Mouse (Mus musculus) ZHBTc4 (cell line): Measurements from ENCODE around the gene Tbc1d20.
"Not testable (repeated sequence)": the region's sequence is repeated elsewhere in the genome, so short reads cannot be mapped to it uniquely, and the experiment has no call there.

Experiments used
- DNase-seq: peaks from one replicate; pipeline ENCODE4 v3.0.0-alpha.2; 2011; ENCODE audit warnings: low read depth, low spot score

Tbc1d20 gene

DNA sequence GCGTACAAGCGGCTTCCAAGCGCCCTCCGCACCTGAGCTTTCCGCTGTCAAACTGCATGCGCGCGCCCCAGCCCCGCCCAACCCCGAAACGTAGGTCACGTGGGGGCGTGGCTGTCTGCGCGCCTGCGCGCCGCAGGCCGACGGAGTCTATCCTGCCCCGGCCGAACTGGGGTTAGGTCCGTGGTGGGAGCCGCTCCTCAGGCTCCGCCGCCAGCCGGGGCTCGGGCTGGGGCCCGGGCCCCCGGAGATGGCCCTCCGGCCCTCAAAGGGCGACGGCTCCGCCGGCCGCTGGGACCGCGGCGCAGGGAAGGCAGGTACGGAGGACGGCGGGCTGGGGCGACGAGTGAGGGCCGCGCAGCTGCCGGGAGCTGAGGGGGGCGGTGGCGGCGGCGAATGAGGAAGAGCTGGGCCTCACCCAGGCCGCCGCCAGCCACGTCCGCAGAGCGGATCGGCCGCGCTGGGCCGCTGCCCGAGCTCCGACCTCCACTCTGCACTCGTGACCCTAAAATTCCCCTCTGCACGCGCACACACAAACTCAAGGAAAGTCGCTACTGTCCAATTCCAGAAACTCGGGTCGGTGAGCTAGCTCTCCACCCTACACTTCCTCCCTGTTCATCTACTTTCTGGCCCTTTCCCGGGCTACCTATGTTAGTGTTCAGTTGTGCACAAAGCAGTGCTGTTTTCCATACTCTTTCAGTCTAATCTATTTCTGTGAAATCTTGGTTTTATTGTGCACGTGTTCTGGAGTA is at the start of gene Tbc1d20:
Tbc1d20 (plus strand) TSS at position 102 of the 749 bp plus-strand sequence.
- peak; percentile 97 for DNase-seq

DNA sequence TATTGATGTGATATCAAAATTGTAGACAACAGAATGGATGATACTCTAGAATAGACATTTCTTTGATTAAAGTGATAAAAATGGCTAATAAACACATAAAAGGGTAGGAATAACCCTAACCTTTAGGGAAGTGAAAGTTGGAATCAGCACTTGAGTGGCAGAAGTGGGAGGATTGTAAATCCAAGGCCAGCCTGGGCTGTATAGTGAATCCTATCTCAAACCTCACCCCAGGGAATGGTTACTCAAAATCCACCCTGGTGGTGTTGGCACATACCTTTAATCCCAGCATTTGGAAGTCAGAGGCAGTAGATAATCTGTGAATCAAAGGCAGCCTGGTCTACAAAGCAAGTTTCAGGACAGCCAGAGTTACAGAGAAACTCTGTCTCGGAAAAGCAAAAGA is 46.4 kb upstream of the Tbc1d20 start:
- no peak for DNase-seq

DNA sequence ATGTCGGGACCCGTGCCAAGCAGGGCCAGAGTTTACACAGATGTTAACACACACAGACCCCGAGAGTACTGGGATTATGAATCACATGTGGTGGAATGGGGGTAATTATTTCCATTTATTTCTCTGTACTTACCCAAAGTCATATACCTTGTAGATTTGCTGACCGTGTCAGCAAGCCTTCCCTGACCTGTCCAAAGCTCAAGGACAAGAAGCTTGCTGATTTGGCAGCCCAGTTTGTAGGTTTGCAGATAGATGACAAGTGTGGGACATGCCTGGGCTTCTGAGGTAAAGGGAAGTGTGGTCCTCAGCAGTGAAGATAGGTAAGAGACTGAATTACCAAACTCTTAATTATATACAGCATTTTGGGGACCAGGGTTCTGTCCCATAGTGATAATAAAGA is 43.1 kb upstream of the Tbc1d20 start:
- no peak for DNase-seq

DNA sequence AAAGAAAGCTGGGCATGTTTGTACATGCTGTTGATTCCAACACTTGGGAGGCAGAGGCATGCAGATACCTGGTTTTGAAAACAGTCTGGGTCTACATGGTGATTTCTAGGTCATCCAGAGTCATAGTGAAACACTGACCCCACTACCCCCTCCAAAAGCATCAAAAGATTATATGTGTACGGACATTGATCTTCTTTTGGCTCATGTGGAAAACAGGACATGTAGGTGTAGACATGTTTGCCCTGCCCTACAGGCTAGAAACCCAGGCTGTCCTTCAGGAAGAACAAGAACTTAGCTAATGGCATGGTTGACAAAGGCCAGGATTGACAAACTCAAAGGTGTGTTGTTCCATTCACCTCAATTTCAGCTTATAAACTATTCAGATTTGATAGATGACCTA is 33.9 kb upstream of the Tbc1d20 start:
- DNase-seq = no peak

DNA sequence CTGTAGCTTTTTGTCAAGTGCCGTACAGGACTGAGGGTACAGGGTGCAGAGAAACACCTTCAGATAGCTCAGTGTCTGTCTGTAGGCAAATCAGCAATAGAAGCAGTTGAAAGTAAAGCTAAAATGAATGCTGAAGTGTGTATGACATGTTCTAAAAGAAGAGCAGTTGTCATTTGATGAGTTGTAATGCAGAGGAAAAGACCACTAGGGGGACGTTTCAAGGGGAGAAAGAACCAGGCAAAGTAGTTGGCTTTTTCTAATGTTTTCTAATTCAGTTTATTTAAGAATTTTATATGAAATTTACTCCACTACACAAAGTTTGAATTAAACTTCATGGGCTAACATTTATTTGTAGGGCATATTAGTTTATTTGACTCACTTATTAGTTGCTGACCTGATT is 20.0 kb upstream of the Tbc1d20 start:
- peak; percentile 23 for DNase-seq

DNA sequence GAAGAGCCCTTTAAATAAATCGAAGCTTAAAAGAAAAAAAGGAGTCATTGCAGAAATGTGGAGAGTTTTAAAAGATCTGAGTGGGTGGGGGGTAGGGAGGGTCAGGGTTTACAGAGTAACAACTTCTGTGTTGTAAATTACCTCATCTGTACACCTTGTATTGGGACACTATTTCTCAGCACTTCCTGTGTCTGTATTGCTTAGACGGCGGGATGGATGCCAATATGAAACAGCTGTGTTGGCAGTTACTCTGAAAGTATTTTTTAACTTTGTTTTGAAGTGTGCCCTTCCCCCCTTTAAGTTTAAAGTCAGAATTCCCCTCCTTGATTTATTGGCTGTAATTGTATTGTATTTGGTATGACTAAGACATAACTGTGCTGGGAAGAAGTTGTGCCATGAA is 12.2 kb upstream of the Tbc1d20 start:
- DNase-seq = no peak

DNA sequence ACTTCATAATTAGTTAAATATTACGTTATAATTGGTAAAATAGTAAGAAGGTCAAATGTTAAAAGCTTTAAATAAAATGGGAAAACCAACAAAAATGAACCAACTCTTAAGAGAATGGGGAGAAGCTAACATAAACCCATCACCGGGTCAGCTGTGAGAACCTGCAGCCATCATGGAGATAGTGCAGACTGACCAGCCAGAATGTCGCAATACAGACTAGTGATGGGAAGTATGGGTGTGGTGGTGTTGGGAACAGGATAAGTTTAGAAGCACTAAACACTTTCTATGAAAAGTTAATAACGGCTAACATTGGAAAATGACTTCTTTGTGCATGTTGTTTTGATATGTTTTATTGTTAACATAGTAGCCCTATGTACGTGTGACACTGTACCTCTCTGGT is 6.1 kb upstream of the Tbc1d20 start:
- DNase-seq = no peak

DNA sequence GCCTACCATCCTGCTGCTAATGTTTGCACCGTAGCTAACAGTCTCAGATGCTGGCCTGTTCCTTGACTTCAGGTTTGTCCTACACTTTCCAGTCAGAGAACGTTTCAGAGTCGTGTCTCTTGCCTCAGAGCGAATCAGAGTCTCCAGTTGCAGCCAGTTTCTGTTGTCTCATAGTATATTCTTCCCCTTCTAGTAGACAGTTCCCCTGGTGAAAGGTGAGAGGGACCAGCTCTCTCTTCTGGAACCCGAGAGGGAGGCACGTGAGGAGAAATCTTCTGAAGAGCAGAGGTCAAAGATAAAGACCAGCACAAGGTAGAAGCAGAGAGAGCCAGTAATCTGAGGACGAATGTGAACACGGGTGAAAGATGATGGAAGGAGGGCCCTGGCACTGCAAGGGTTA is 5.6 kb upstream of the Tbc1d20 start:
- DNase-seq = no peak

DNA sequence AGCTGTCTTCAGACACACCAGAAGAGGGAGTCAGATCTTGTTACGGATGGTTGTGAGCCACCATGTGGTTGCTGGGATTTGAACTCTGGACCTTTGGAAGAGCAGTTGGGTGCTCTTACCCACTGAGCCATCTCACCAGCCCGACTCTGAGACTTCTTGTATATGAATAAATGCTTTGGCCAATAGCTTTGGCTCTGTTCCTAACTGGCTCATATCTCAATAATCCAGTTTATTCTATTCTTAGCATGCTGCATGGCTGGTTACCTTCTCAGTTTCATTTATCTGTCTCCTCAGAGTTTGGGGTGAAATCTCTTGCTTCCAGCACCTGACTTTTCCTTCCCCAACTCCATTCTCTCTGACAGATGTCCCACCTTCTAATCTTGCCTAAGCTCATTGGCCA is 4.0 kb upstream of the Tbc1d20 start:
- DNase-seq = not testable (repeated sequence)

DNA sequence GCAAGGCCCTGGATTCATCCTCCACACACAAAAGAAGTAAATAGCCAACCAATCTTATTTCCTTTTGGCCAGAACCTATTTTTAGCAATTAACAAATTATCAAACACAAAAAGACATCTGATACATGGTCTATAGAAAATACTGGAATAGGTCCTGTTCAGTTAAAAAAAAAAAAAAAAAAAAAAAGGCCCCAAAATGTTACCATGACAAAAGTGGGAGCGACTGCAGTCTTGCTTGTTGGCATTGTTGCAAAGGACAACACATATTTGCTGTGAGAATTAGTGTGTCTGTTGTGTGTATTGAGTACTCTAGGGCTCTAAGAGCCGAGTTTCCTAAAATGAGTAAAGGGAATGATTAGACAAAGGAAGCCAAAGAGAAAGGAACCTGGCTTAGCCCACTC is 1.2 kb upstream of the Tbc1d20 start:
- no peak for DNase-seq

DNA sequence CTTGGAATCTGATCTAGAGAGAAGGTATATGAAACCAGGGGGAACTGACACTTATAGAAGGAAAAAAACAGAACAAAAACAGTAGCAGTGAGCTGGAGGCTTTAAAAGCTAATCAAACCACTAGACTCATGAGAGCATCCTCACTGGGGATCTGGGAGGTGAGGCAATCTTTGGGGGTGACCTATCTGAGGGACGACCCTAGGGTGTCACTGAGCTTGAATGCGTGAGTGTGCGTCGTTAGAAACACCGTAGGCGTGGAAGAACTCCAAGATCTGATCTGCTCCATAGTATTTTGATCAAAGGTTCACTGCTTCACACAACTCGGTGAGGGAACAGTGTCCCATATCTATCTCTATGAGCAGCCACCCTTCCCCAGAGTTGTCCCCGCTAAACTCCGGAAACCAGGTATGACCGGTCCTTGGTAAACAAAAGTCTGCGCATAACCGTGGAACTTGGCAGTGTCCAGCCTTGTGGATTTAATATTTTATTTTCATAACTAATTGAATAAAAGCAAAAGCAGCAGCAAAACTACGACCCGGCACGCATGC is 375 bp upstream of the Tbc1d20 start:
- DNase-seq = no peak

DNA sequence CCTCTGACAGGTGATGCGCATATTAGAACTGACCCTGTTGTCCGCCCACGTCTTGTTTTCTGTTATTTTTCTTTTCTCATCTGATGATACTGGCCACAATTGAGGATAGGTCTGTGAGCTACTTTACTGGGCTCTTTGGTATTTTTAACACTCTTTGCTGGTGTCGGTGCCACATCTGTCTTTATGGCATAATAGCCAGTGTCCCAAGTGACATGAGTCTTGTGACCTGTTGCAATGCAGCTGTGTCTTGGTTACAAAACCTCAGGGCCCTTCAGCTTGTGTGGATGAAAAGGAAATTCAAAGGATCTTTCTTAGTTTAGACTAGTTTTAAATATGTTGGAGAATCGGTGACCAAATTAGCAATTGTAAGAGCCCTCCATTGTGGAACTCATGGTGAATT is 913 bp downstream of the Tbc1d20 start:
- DNase-seq = no peak

DNA sequence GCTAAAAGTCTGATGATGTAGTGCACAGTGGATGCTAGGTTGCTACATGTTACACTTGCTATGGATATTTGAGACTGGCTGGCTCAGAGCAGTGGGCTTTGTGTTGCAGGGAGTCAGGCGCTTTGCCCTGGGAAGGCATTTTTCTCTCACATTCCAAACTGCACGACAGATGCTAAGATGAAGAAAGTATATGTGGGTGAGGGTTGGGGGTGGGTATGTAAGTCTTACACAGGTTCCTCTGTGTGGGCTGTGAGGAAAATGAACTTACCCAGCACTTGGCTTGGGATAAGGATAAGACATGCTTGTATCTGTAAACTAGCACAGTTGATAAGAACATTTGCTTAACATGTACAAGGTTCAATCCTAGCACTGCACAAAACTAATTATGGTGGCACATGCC is 9.2 kb downstream of the Tbc1d20 start:
- DNase-seq = no peak

DNA sequence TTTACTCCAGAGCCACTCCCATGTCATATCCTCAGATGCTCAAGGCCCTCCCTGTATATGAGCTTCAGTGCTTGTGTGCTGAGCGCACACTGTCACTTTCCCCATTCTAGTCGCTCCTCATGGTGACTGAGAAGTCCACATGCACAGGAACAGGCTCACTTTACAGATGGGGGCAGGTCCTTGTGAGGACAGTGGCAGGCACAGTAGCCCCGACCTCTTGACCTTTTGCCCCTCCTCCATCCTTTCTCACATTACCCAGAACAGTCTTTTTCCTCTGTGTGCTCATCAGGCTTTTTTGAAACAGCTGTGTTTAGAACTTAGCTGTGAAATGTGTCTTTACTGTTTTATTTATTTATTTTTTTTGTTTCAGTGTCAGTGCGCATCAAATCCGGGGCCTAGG is 10.2 kb downstream of the Tbc1d20 start:
- no peak for DNase-seq

DNA sequence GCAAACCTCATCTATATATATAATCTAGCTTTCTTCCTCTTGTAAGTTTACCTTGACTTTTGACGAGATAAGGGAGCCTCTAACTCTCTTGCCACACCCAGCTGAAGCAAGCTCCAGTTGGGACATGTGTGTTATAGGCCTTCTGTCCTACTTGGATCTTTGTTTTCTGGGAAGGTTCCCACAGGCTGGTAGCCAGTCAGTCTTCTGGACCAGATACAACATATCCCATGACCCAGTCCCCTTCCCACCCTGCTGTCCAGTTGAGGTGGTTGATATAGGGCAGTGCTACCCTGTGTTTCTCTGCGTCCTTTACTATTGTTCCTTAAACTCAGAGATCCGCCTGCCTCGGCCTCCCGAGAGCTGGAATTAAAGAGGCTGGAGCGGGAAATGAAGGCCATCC is 11.9 kb downstream of the Tbc1d20 start:
- no peak for DNase-seq

DNA sequence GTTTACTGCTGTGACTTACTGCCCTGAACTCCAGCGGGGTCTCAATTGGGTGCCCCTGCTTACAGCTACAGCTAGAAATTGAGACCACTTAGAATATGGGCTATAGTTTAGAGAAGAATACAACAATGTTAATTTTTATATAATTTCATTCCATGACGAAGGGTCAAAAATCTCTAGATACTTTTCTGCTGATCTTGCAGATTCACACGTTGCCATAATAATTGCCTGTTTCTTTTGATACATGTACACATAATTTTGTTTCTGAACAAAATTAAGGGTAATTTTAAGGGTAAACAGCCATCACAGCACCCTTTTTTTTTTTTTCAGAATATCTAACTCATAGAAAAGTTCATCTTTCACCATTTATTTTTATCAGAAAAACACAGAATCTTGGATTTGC is 13.6 kb downstream of the Tbc1d20 start:
- no peak for DNase-seq

DNA sequence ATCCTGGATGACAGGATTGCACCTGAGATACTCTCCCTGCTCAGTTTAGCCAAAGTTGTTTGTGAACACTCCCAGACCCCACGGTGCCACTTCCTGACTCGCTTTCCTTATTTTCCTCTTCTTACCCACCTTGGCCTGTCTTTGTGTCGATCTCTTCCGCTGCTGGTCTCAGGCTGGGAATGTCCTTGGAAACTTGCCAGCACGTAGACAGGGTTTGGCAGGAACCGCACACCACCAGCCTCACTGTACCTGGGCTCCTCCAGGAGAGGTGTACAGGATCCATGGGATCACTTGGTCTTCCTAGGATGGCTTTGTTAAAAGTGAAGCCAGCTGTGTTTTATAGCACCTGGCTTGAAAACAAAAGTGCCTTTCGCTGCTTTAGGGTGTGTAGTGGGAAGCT is 19.4 kb downstream of the Tbc1d20 start:
- DNase-seq = no peak

DNA sequence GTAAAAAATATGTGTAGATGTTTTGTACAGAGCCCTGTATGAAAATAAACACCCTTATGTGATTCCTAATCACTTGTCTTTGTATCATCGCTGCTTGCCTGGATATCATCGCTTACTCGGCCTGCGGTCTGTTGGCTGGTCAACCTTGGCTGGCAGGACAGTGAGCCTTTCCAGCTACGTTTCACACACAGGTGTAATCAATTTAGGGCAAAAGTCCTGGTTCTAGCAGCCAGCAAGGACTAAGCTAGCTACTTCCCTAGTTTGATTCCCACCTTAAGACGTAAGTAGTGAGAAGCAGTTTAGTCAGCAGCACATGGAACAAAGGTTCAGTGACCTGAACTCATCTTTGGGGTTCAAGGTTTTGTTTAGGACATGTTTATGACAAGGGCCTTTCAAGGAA is 20.3 kb downstream of the Tbc1d20 start:
- no peak for DNase-seq

DNA sequence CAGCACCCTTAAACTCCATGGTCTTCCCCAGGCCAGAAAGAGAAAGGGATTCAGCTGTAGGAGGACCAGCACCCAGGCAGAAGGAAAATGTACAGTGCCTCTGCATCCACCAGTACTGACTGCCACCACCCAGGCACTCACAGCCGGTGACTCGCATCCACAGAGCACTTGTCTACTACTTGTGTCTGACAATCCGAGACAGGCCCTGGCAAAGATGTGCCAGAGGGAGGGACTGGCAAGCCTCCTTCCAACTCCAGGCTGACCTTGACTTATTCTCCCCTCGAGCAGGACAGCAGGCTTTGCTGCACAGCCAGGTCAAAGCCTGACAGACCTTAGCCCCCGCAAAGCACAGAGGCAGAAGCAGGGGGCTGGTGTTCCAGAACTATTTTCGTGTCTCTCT is 23.4 kb downstream of the Tbc1d20 start:
- no peak for DNase-seq

DNA sequence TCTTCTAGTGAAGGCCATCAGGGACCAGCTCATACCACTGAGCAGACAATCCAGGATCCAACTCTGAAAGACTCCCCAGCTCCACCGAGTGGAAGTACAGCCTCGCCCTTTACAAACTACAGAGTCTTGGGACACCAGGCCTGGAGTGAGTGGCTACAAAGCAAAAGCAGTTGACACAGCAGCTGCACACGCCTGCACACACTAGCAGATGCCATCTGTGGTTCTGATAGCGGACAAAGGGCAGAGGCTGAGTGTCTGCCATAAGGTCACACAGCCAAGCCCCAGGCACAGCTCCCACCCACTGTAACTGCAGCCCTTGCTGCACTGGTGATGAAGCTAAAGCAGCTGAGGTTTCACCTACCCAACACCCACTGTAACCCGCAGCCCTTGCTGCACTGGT is 27.9 kb downstream of the Tbc1d20 start:
- no peak for DNase-seq

DNA sequence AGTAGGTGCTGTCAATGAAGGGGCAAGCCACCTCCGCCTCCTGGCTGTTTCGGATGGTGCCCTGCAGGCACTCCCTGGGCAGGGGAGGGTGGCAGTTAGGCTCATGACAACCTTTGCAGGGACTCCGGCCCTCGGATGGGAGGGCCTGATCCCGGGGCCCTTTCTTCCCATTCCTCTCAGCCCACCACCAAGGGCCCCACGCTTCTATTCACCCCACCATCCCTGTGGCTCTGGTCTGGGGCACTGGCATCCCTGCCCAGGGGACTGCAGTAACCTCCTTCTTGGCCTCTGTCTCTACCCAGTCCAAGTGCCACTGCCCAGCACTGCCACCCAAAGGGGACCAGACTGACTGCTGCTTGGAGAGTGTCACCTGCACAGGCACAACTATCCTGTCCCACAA is 28.6 kb downstream of the Tbc1d20 start:
- DNase-seq = no peak

DNA sequence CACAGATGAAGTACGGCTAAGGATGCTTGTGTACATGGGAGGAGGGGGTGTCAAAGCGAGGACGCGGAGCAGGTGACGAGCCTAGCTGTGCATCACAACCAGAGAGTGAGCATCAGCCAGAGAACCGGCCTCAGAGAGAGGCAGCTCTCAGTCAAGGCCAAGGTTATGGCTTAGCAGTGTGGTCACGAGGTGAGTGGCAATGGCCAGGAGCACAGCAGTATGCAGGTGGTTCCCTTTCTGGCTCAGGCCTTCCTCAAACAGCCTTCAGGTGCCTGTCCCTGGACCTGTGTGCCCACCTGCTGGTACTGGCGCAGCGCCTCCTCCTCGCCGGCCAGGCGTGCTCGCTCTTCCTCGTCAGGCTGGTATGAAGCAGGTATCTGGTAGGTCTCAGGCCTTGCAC is 30.3 kb downstream of the Tbc1d20 start:
- DNase-seq = no peak

DNA sequence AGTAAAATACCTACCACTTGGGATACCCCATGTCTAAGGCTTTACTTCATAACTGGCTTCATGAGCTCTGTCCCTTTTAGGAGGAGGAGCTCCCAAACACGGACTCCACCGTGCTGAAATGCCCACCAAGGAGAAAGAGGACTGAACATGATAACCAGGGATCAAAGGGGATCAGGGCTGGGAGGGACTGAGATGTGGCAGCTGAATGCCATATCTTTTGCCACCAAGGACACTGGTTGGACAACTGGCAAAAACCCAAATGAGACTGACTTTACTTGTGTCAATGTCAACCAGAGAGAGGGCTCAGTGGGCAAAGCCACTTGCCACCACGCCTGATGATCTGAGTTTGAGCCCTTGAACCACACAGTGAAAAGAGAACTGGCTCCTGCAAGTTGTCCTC is 31.2 kb downstream of the Tbc1d20 start:
- DNase-seq = no peak

DNA sequence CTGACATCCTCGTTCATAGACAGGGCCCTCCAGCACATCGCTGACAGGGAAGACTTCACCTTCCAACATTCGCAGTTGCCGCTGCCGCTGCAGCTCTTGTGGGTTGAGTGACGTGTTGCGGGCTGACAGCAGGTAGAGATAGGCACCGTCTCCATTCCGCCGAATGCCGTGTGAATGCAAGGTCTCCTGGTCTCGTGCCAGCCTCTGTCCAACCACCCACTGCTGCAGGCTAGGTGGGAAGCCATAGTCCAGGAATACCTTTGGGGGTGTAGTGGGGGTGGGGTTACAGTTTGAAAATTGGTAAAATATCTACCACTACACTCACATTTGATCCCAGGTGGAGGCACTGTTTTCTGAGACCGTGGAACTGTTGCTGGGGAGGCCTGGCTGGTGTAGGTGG is 32.5 kb downstream of the Tbc1d20 start:
- DNase-seq = no peak
